Mouse (Mus musculus) lung, embryonic 14.5 days (tissue): ENCODE data around the gene Ecsit. TPM values are rescaled to one million over a fixed set of nuclear protein-coding genes. Genes with fewer than 3 reads are reported as not detected.

Experiments used
- ATAC-seq: fragments of 200-750 bp; cut with Nextera tagmentation; 2 replicates; pipeline ENCODE4 v1.8.0; 2017; ENCODE audit warnings: mild to moderate bottlenecking, moderate TSS enrichment, moderate library complexity; ENCODE audit not compliant: insufficient read depth
- DNase-seq: peaks from one replicate; pipeline ENCODE4 v3.0.0-alpha.2; 2015
- H3K27ac ChIP-seq: fragments of 300-500 bp; sonication (generic); 2 replicates; pipeline ENCODE4 v1.5.1; 2014; ENCODE audit warnings: low read depth, mild to moderate bottlenecking, moderate library complexity
- H3K27me3 ChIP-seq: fragments of 300-500 bp; sonication (generic); 2 replicates; pipeline ENCODE4 v1.6.1; 2014; ENCODE audit warnings: low read length, control low read depth; ENCODE audit not compliant: insufficient read depth
- H3K36me3 ChIP-seq: fragments of 300-500 bp; sonication (generic); 2 replicates; pipeline ENCODE4 v1.6.1; 2014; ENCODE audit warnings: control low read depth; ENCODE audit not compliant: insufficient read depth
- H3K4me1 ChIP-seq: fragments of 300-500 bp; sonication (generic); 2 replicates; pipeline ENCODE4 v1.6.1; 2014; ENCODE audit warnings: antibody characterized with exemption, control low read depth; ENCODE audit not compliant: insufficient read depth
- H3K4me2 ChIP-seq: fragments of 300-500 bp; sonication (generic); 2 replicates; pipeline ENCODE4 v1.6.1; 2014; ENCODE audit warnings: mild to moderate bottlenecking
- H3K4me3 ChIP-seq: fragments of 300-500 bp; sonication (generic); 2 replicates; pipeline ENCODE4 v1.5.1; 2014; ENCODE audit warnings: low read depth, low read length
- H3K9ac ChIP-seq: fragments of 300-500 bp; sonication (generic); 2 replicates; pipeline ENCODE4 v1.6.1; 2014
- H3K9me3 ChIP-seq: fragments of 300-500 bp; sonication (generic); 2 replicates; pipeline ENCODE4 v1.6.1; 2016; ENCODE audit warnings: low read depth, low read length, control low read depth
- CTCF ChIP-seq: IDR thresholded peaks from 2 replicates; pipeline ENCODE4 v1.5.1; 2016; ENCODE audit warnings: antibody characterized with exemption, low read depth
- WGBS: fragments of 180-500 bp; shearing (Covaris S2); extraction: QIAGEN DNeasy Blood & Tissue Kit; methylation state at CpG from one replicate; pipeline ENCODE4 v1.1.7; 2014; 5-methylcytosine and 5-hydroxymethylcytosine counted together
- polyA plus RNA-seq: library from polyadenylated mRNA; unstranded; fragments of >200 nt; fragmentation: Nextera tagmentation; extraction: Ambion mirVana; gene quantifications from 2 replicates; pipeline ENCODE4 v1.2.1, GENCODE M21; 2014

The Ecsit gene
- polyA plus RNA-seq, result 31.0 and 33.5 TPM in 2 replicates

DNA sequence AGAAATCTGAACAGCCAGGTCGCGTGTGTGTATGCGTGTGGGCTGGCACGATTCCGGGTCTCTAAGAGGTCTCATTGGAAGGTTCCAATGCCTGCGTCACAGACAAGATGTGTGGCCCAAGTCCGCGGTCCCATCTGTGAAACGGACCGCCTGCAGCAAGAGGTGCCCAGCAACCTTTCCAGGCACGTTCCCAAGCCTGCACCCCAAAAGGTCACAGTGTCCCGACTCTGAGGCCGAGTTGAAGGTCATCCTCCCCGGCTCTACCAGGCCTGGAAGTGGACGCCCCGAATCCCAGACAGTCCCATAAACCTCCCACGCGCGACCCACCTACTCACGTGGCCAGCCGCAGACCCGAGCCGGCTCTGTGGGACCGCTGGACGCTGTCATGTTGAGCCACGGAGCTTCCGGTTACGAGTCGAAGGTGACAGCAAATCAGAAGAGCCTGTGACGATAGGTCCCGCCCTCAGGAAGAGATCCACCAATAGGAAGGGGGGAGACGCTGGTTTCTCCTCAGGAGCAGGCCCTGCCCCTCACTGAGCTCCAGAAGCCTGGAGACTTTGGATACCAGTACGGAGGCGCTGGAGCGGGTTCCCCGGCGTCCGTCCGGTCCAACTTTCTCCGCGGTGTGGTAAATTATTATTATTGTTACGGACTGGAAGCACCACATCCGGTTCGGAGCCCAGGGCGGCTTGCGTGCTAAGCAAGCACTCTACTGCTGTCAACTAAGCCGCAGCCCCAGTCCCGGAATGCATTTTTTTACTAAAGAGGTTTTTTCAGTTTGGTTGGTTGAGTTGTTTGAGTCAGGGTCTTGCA lies at the start of gene Ecsit:
Ecsit (minus strand) TSS at position 417 of the 813 bp plus-strand sequence.
- no peaks in the 10 kb centered on the region for H3K9me3 ChIP-seq
- peak; percentile 98 for DNase-seq
- no peak for TF ChIP-seq CTCF
- peak within 1 kb of the TSS; percentile 82 for H3K4me2 ChIP-seq
- H3K4me1 ChIP-seq, result peaks cover 3% of the 10 kb centered on the region; the same call in 1 of the 2 replicates
- H3K27me3 ChIP-seq, result no peaks in the 10 kb centered on the region
- H3K9ac ChIP-seq, result peak within 1 kb of the TSS; percentile 68
- H3K36me3 ChIP-seq, result 0 out of 2 replicates have a peak, but pooled peaks cover 3% of the 10 kb centered on the region
- peak within 1 kb of the TSS; percentile 56 for H3K4me3 ChIP-seq
- ATAC-seq, result peak; percentile 99
- WGBS, result under 1% methylated on average over 48 of the region's 48 CpGs
- peak within 1 kb of the TSS; percentile 80 for H3K27ac ChIP-seq

DNA sequence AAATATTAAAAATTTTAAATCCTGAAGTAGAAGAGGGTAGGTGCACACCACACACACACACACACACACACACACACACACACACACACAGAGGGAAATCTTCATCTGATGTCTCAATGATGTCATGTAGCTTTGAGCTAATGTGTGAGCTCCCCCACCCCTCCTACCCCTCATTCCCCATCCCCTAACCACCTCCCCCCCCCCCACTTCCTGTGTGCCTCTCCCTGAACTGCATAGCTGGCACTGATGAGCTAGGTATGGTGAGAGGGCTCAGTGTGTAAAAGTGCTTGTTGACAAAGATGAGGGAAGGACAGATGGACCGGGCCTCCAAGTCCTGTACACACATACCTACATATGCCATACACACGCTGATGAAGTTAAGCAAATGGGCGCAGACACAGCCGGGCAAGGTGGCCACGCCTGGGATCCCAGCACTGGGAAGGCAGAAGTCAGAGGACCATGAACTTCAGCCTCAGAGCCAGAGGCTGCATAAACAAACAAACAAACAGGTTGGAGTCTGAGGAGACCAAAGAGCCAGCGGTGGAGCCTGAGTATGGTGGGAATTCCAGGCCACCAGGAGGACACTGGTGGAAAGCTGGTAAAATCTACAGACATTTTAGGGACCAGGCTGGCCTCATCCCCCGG lies 49.1 kb upstream of the Ecsit start:
- no peak overlapping the region for H3K27ac ChIP-seq
- H3K9ac ChIP-seq, result no peak overlapping the region
- no peak overlapping the region for H3K4me2 ChIP-seq
- H3K4me1 ChIP-seq, result no peaks in the 10 kb centered on the region
- WGBS, result 72% methylated on average over 7 of the region's 7 CpGs
- no peak for DNase-seq
- ATAC-seq, result no peak
- H3K9me3 ChIP-seq, result no peaks in the 10 kb centered on the region
- H3K27me3 ChIP-seq, result peaks cover 9% of the 10 kb centered on the region; the same call in 1 of the 2 replicates
- H3K36me3 ChIP-seq, result no peaks in the 10 kb centered on the region
- H3K4me3 ChIP-seq, result peak overlapping the region; percentile 4; the same call in 1 of the 2 replicates
- TF ChIP-seq CTCF, result no peak

DNA sequence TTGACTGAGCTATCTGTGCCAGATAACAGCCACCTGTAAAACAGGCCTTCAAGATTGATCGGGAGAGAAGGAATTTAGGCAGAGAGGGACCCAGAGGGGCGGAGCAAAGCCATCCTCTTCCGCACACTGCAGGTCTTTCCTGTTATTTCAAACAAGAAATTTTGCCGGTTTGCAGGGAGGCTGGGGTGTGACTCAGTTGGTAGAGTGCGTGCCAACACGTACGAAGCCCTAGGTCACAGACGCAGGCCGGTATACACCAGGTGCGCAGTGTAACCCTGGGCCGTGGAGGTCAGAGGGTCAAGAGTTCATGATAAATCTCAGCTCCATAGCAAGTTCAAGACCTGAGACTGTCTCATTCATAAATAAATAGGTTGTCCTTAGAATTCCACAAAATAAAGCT lies 47.0 kb upstream of the Ecsit start:
- Histone ChIP-seq H3K9ac (peak overlapping the region; percentile 43; the same call in 1 of the 2 replicates), H3K4me2 (peak overlapping the region; percentile 78), H3K36me3 (no peaks in the 10 kb centered on the region), H3K4me3 (peak overlapping the region; percentile 30), H3K27ac (no peak overlapping the region), H3K27me3 (peaks cover 9% of the 10 kb centered on the region; the same call in 1 of the 2 replicates), H3K9me3 (no peaks in the 10 kb centered on the region), H3K4me1 (no peaks in the 10 kb centered on the region)
- DNase-seq (no peak), ATAC-seq (peak; percentile 15; the same call in 1 of the 2 replicates)
- WGBS, result 28% methylated on average over 11 of the region's 11 CpGs
- no peak for TF ChIP-seq CTCF

DNA sequence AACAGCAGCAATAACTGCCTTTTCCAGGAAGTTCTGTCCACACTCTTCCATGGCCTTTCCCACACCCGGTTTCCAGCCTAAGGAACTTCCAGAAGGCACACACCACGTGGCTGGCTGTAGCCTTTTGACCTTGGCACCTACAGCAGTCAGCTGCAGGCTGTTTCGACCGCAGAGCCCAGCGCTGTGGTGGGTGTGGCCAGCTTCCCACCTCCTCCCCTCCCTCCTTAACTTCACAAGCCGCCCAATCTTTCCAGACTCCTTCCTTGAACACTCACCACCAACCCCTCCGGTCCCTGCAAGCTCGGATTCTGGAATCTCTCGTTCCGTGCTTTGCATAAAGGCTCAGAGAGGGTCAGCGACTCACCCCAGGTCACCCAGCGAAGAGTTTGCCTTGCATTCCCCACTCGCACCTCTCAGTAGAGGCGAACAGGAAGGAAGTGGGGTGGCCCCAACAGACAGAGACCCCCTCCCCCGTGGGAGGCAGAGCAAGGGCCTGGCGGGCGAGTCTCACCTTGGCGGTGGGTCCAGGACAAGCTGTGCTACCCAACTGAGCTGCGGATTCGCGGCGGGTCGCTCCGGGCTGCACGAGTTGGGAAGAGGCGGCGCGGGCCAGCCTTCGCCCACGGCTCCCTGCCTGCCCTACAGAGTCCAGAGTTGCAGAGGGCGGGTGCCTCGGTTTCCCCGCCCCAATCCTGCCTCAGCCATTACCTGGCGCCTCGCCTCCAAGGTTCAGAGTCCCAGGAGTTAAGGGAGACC lies 46.2 kb upstream of the Ecsit start:
- DNase-seq, result peak; percentile 68
- peak; percentile 74 for ATAC-seq
- no peaks in the 10 kb centered on the region for H3K9me3 ChIP-seq
- no peak for TF ChIP-seq CTCF
- no peak overlapping the region for H3K27ac ChIP-seq
- peak overlapping the region; percentile 43 for H3K9ac ChIP-seq
- peak overlapping the region; percentile 30 for H3K4me3 ChIP-seq
- 1% methylated on average over 35 of the region's 35 CpGs for WGBS
- H3K36me3 ChIP-seq, result no peaks in the 10 kb centered on the region
- H3K4me2 ChIP-seq, result peak overlapping the region; percentile 78
- no peaks in the 10 kb centered on the region for H3K4me1 ChIP-seq
- peaks cover 9% of the 10 kb centered on the region; the same call in 1 of the 2 replicates for H3K27me3 ChIP-seq

DNA sequence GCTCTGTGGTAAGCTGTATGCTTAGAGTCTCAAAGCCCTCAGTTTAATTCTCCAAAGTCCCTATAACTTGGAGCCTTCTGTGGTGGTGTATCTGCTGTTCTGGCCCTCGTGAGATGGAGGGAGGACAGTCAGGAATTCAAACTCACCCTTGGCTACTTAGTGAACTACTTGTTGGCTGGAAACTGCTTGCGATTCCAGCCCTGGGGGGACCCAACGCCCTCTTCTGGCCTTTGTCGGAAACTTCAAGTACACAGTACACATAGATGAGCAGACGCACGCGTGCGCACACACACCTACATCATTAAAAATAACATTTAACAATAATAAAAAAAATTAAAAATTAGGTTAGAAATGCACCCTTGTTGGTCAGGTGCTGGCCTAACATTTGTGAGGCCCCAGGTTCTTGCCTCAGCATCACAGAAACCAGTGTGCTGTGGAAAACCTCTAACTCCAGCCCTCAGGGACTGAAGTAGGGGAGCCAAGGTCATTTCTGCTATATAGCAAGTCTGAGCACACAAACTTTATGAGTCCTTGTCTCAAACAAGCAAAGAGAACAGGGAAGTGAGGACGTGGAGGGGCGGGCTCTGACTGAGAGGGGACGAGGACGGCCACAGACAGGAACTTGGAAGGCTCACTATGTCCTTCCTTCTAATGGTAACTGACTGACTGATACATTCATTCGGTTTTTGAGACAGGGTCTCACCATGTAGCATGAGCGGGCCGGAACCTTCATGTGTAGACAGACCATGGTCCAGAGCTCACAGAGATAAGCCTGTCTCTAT lies 40.2 kb upstream of the Ecsit start:
- no peaks in the 10 kb centered on the region for H3K4me1 ChIP-seq
- 86% methylated on average over 15 of the region's 15 CpGs for WGBS
- DNase-seq, result no peak
- TF ChIP-seq CTCF, result no peak
- no peaks in the 10 kb centered on the region for H3K36me3 ChIP-seq
- H3K4me3 ChIP-seq, result no peak overlapping the region
- no peak overlapping the region for H3K4me2 ChIP-seq
- no peaks in the 10 kb centered on the region for H3K9me3 ChIP-seq
- no peak overlapping the region for H3K27ac ChIP-seq
- H3K27me3 ChIP-seq, result no peaks in the 10 kb centered on the region
- no peak for ATAC-seq
- no peak overlapping the region for H3K9ac ChIP-seq

DNA sequence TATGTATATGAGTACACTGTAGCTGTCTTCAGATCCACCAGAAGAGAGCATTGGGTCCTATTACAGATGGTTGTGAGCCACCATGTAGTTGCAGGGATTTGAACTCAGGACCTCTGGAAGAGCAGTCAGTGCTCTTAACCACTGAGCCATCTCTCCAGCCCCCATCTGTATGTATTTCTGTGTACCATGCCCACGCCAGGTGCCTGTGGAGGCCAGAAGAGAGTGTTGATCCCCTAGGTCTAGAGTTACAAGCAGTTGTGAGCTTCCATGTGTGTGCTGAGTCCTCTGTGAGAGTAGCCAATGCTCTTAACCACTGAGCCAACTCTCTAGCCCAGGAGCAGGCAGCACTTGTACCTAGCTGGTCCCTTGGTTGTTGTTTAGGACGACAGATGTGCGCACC lies 38.9 kb upstream of the Ecsit start:
- Histone ChIP-seq H3K4me3 (no peak overlapping the region), H3K9me3 (no peaks in the 10 kb centered on the region), H3K4me1 (no peaks in the 10 kb centered on the region), H3K4me2 (no peak overlapping the region), H3K36me3 (no peaks in the 10 kb centered on the region), H3K9ac (no peak overlapping the region), H3K27ac (no peak overlapping the region), H3K27me3 (no peaks in the 10 kb centered on the region)
- no peak for TF ChIP-seq CTCF
- 82% methylated on average over 3 of the region's 3 CpGs for WGBS
- DNase-seq (no peak), ATAC-seq (no peak)
